Mouse (Mus musculus) heart, embryonic 11.5 days (tissue): ENCODE data around the gene 1810062G17Rik. TPM values are rescaled to one million over a fixed set of nuclear protein-coding genes. Genes with fewer than 3 reads are reported as not detected.

Experiments
- ATAC-seq: fragments of 200-750 bp; cut with Nextera tagmentation; replicated peaks from 2 replicates; pipeline ENCODE4 v1.8.0; 2017; ENCODE audit warnings: moderate library complexity; ENCODE audit not compliant: insufficient number of reproducible peaks, low FRiP score, low TSS enrichment
- H3K27ac ChIP-seq: fragments of 300-500 bp; sonication (generic); 2 replicates; pipeline ENCODE4 v1.5.1; 2014; ENCODE audit warnings: mild to moderate bottlenecking, low read depth, low read length
- H3K27me3 ChIP-seq: fragments of 300-500 bp; sonication (generic); 2 replicates; pipeline ENCODE4 v1.6.1; 2014; ENCODE audit warnings: mild to moderate bottlenecking, low read length, mixed read lengths; ENCODE audit not compliant: control insufficient read depth, insufficient read depth
- H3K36me3 ChIP-seq: fragments of 300-500 bp; sonication (generic); 2 replicates; pipeline ENCODE4 v1.6.1; 2014; ENCODE audit warnings: mild to moderate bottlenecking, low read length, moderate library complexity, mixed read lengths; ENCODE audit not compliant: control insufficient read depth, insufficient read depth
- H3K4me1 ChIP-seq: fragments of 300-500 bp; sonication (generic); 2 replicates; pipeline ENCODE4 v1.6.1; 2014; ENCODE audit warnings: low read length; ENCODE audit not compliant: control insufficient read depth, insufficient read depth
- H3K4me2 ChIP-seq: fragments of 300-500 bp; sonication (generic); 2 replicates; pipeline ENCODE4 v1.6.1; 2014; ENCODE audit warnings: mild to moderate bottlenecking, moderate library complexity
- H3K4me3 ChIP-seq: fragments of 300-500 bp; sonication (generic); 2 replicates; pipeline ENCODE4 v1.5.1; 2014; ENCODE audit warnings: low read depth, low read length
- H3K9ac ChIP-seq: fragments of 300-500 bp; sonication (generic); 2 replicates; pipeline ENCODE4 v1.6.1; 2014; ENCODE audit warnings: mild to moderate bottlenecking, low read depth, low read length, moderate library complexity
- H3K9me3 ChIP-seq: fragments of 300-500 bp; sonication (generic); replicated peaks from 2 replicates; pipeline ENCODE4 v1.6.1; 2016; ENCODE audit warnings: low read length; ENCODE audit not compliant: control insufficient read depth
- WGBS: fragments of 180-500 bp; shearing (Covaris S2); extraction: QIAGEN DNeasy Blood & Tissue Kit; methylation state at CpG from one replicate; pipeline ENCODE4 v1.1.7; 2014; ENCODE audit not compliant: insufficient replicate concordance; 5-methylcytosine and 5-hydroxymethylcytosine counted together
- microRNA-seq: library from miRNA; unstranded; fragments of <30 nt; microRNA quantifications from one replicate; pipeline ENCODE4, GENCODE M21; 2016; ENCODE audit warnings: borderline number of aligned reads
- polyA plus RNA-seq: library from polyadenylated mRNA; unstranded; fragments of >200 nt; fragmentation: Nextera tagmentation; extraction: Ambion mirVana; gene quantifications from 2 replicates; pipeline ENCODE4 v1.2.1, GENCODE M21; 2014

1810062G17Rik gene
- polyA plus RNA-seq, 1 experiment from 2014 or later: 1.5 TPM

DNA sequence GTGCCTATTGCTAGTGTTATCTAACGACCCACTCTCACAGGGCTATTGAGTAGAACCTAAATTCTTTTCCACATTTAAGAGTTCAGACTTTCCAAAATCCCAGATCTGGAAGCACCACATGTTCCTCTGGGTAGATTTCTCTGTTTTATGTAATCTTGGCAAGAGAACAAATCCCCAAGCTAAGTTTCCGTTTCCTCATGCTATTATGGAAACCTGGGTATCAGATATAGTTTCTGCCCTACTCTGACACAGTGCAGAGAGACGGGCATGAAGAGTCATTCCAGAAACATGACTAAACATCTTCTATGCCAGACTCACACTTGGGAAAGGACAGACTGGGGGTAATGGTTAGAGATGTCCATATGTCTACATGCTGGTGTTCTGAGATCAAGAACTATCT is 48.7 kb downstream of the 1810062G17Rik start:
- Histone ChIP-seq H3K9me3 (no peaks in the 10 kb centered on the region), H3K36me3 (no peaks in the 10 kb centered on the region), H3K4me3 (no peak overlapping the region), H3K9ac (no peak overlapping the region), H3K27me3 (peaks cover 19% of the 10 kb centered on the region), H3K4me1 (no peaks in the 10 kb centered on the region), H3K27ac (no peak overlapping the region), H3K4me2 (no peak overlapping the region)
- WGBS: 55% methylated on average over 3 of the region's 3 CpGs
- no peak for ATAC-seq

- Histone ChIP-seq H3K4me2 (no peak overlapping the region), H3K27me3 (0 out of 2 replicates have a peak, but pooled peaks cover 4% of the 10 kb centered on the region), H3K4me1 (no peaks in the 10 kb centered on the region), H3K36me3 (no peaks in the 10 kb centered on the region), H3K9me3 (no peaks in the 10 kb centered on the region), H3K9ac (no peak overlapping the region), H3K27ac (no peak overlapping the region; the same call in 1 of the 2 replicates), H3K4me3 (no peak overlapping the region)
- 64% methylated on average over 6 of the region's 6 CpGs for WGBS
- ATAC-seq: no peak
Observed at GRCm38 (mm10) chr3:36530345-36530744, 54.6 kb downstream of the 1810062G17Rik start.

GRCm38 (mm10) chr3:36530781-36531180 is 55.0 kb downstream of the 1810062G17Rik start:
- no peaks in the 10 kb centered on the region for H3K4me1 ChIP-seq
- H3K36me3 ChIP-seq: no peaks in the 10 kb centered on the region
- no peaks in the 10 kb centered on the region for H3K9me3 ChIP-seq
- 0 out of 2 replicates have a peak, but pooled peaks cover 4% of the 10 kb centered on the region for H3K27me3 ChIP-seq
- no peak for ATAC-seq
- no peak overlapping the region for H3K4me2 ChIP-seq
- 50% methylated on average over 5 of the region's 5 CpGs for WGBS
- no peak overlapping the region for H3K27ac ChIP-seq
- no peak overlapping the region for H3K4me3 ChIP-seq
- H3K9ac ChIP-seq: no peak overlapping the region

DNA sequence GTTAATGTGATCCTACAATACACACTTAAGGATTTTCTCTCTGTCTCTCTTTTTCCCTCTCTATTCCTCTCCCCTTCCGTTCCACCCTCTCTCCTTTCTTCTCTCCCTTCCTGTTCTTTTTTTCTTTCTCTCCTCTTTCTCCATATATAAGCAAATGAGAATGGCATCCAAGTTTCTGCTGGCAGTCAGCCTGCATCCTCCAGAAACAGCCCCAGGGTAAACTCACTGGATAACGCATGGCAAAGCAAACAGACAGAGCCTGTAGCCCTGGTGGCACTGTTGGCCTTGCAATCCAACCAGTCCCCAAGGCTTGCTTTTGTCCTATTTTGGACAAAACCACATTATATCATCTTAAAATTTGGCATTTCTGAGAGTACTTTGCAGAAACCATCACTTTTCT is 55.5 kb downstream of the 1810062G17Rik start:
- Histone ChIP-seq H3K4me1 (no peaks in the 10 kb centered on the region), H3K9me3 (no peaks in the 10 kb centered on the region), H3K9ac (no peak overlapping the region), H3K27me3 (0 out of 2 replicates have a peak, but pooled peaks cover 4% of the 10 kb centered on the region), H3K36me3 (no peaks in the 10 kb centered on the region), H3K4me3 (no peak overlapping the region), H3K4me2 (no peak overlapping the region), H3K27ac (no peak overlapping the region)
- WGBS: 36% methylated on average over 2 of the region's 2 CpGs
- no peak for ATAC-seq

Small RNA genes within 50 kb of the gene (microRNA-seq; reads per million reads assigned to microRNA genes)
- gene Mir7009: 0.34 reads per million

Other genes starting within 250 kb of the 1810062G17Rik start
- gene Anxa5, start within 50 bp of the 1810062G17Rik start, polyA plus RNA-seq: 316 and 392 TPM in 2 replicates
- 0.14 and 0.16 TPM in 2 replicates for gene Gm11549, start 45.9 kb downstream of the 1810062G17Rik start, polyA plus RNA-seq
- 56.4 and 58.5 TPM in 2 replicates for gene Exosc9, start 76.7 kb downstream of the 1810062G17Rik start, polyA plus RNA-seq
- 205 and 212 TPM in 2 replicates for gene Ccna2, start 96.2 kb downstream of the 1810062G17Rik start, polyA plus RNA-seq
- gene Bbs7, start 137.5 kb downstream of the 1810062G17Rik start, polyA plus RNA-seq: 9.4 and 10.2 TPM in 2 replicates
- gene Trpc3, start 214.2 kb downstream of the 1810062G17Rik start, polyA plus RNA-seq: 2.5 and 3.5 TPM in 2 replicates